Comparison of ENCODE assay signal across 8 mouse cellular contexts in genomic region chr15:90678985-90679759, GRCm38 (mm10). TPM values are rescaled to one million over a fixed set of nuclear protein-coding genes. Genes with fewer than 3 reads are reported as not detected.
DNase-seq lines count a peak whose midpoint lies in the region; ATAC-seq and TF ChIP-seq lines count a peak whose summit lies in the region.

TSS of gene Cpne8 (minus strand) at chr15:90679432.

- H3K27me3 ChIP-seq in MEL (ENCODE audit: control insufficient read depth in 1 of 2, insufficient read depth in 2 of 2, low read length in 2 of 2) = no peaks in the 10 kb centered on the region
- peaks cover 26% of the 10 kb centered on the region for H3K27me3 ChIP-seq in hindbrain, embryonic 10.5 days (ENCODE audit: insufficient read depth, poor library complexity, severe bottlenecking)
- H3K27me3 ChIP-seq in lung, embryonic 16.5 days (ENCODE audit: control insufficient read depth, insufficient read depth, low read depth, low read length) = no peaks in the 10 kb centered on the region

- H3K9me3 ChIP-seq in MEL (replicated peaks; ENCODE audit: insufficient read depth, low read length) = no peaks in the 10 kb centered on the region
- no peaks in the 10 kb centered on the region for H3K9me3 ChIP-seq in hindbrain, embryonic 10.5 days
- H3K9me3 ChIP-seq in lung, embryonic 16.5 days (ENCODE audit: control insufficient read depth, low read length) = no peaks in the 10 kb centered on the region

- DNase-seq in MEL (ENCODE audit: low read depth, low spot score) = no peak
- peak; percentile 16 for DNase-seq in cerebellum, adult 9-11 months
- peak; percentile 23 to 49 for DNase-seq in frontal cortex, postnatal 14 days (ENCODE audit: low spot score in 2 of 2)
- DNase-seq in hindbrain, embryonic 10.5 days (ENCODE audit: low spot score) = peak; percentile 73
- DNase-seq in layer of hippocampus, postnatal 14 days (ENCODE audit: low spot score in 2 of 2) = peak; percentile 52 to 55
- peak; percentile 46 for DNase-seq in ovary, postnatal 14 days (ENCODE audit: low spot score)
- peak; percentile 83 for DNase-seq in urinary bladder, postnatal 14 days (ENCODE audit: low spot score)

- H3K79me2 ChIP-seq in MEL (ENCODE audit: control insufficient read depth, insufficient read depth, low read length, poor library complexity) = no peaks in the 10 kb centered on the region

- no peak for TF ChIP-seq CTCF in MEL (IDR thresholded peaks at IDR 0.05 in 2 of 3, conservative IDR thresholded peaks at IDR 0.05 in 1 of 3; ENCODE audit: control insufficient read depth in 1 of 3, insufficient read depth in 1 of 3, low read depth in 2 of 3, low read length in 3 of 3, poor library complexity in 1 of 3, severe bottlenecking in 1 of 3)

- WGBS in hindbrain, embryonic 10.5 days = under 1% methylated on average over 56 of the region's 56 CpGs
- under 1% methylated on average over 53 of the region's 56 CpGs for WGBS in lung, embryonic 16.5 days

- no peak within 1 kb of the TSS for H3K4me3 ChIP-seq in MEL (ENCODE audit: control insufficient read depth in 1 of 2, insufficient read depth in 1 of 2, low read depth in 2 of 2, low read length in 2 of 2)
- H3K4me3 ChIP-seq in hindbrain, embryonic 10.5 days = peak within 1 kb of the TSS; percentile 70
- H3K4me3 ChIP-seq in lung, embryonic 16.5 days (ENCODE audit: low read length) = peak within 1 kb of the TSS; percentile 71

- no peak within 1 kb of the TSS for H3K9ac ChIP-seq in MEL (ENCODE audit: control insufficient read depth, low read depth, low read length, poor library complexity, severe bottlenecking)
- peak within 1 kb of the TSS; percentile 71 for H3K9ac ChIP-seq in lung, embryonic 16.5 days (ENCODE audit: low read length)

- no peak within 1 kb of the TSS for H3K27ac ChIP-seq in MEL (ENCODE audit: control insufficient read depth, low read depth, low read length)
- peak within 1 kb of the TSS; percentile 81 for H3K27ac ChIP-seq in hindbrain, embryonic 10.5 days
- peak within 1 kb of the TSS; percentile 39 for H3K27ac ChIP-seq in lung, embryonic 16.5 days (ENCODE audit: low read length)

- H3K4me1 ChIP-seq in MEL (ENCODE audit: control insufficient read depth in 1 of 2, insufficient read depth in 2 of 2, low read length in 2 of 2) = no peaks in the 10 kb centered on the region
- peaks cover 20% of the 10 kb centered on the region for H3K4me1 ChIP-seq in hindbrain, embryonic 10.5 days (replicated peaks)
- no peaks in the 10 kb centered on the region; the same call in 1 of the 2 replicates for H3K4me1 ChIP-seq in lung, embryonic 16.5 days (replicated peaks; ENCODE audit: control insufficient read depth, insufficient read depth, low read length)

- no peak for TF ChIP-seq POLR2A in MEL (IDR thresholded peaks at IDR 0.05; ENCODE audit: control insufficient read depth in 1 of 2, insufficient read depth in 1 of 2, low read depth in 1 of 2, low read length in 2 of 2, poor library complexity in 1 of 2)

- H3K36me3 ChIP-seq in MEL (ENCODE audit: control insufficient read depth in 1 of 2, insufficient read depth in 2 of 2, low read length in 2 of 2) = no peaks in the 10 kb centered on the region
- H3K36me3 ChIP-seq in hindbrain, embryonic 10.5 days = no peaks in the 10 kb centered on the region
- no peaks in the 10 kb centered on the region for H3K36me3 ChIP-seq in lung, embryonic 16.5 days (ENCODE audit: control insufficient read depth, insufficient read depth, low read length)

- no peak for TF ChIP-seq RAD21 in MEL (IDR thresholded peaks at IDR 0.05; ENCODE audit: low read depth, low read length)

- peak; percentile 90 for ATAC-seq in lung, embryonic 16.5 days (ENCODE audit: low read depth)

- peak within 1 kb of the TSS; percentile 97 for H3K4me2 ChIP-seq in lung, embryonic 16.5 days (ENCODE audit: low read depth, low read length)

- TF ChIP-seq EP300 in MEL (IDR thresholded peaks at IDR 0.05; ENCODE audit: low read depth in 1 of 2, low read length in 2 of 2) = no peak

TF ChIP-seq in MEL, 35 proteins besides CTCF, POLR2A, EP300 and RAD21:
- TF ChIP-seq SMC3 (IDR thresholded peaks at IDR 0.05; ENCODE audit: low read depth, low read length) (no peak), GATA1 (IDR thresholded peaks at IDR 0.05; ENCODE audit: low read depth, low read length) (no peak), MAZ (IDR thresholded peaks at IDR 0.05; ENCODE audit: low read depth, low read length) (no peak), BHLHE40 (IDR thresholded peaks at IDR 0.05; ENCODE audit: borderline replicate concordance, low read depth, low read length) (no peak), SIN3A (IDR thresholded peaks at IDR 0.05; ENCODE audit: low read length) (no peak), NELFE (IDR thresholded peaks at IDR 0.05; ENCODE audit: low read depth, low read length) (no peak), USF2 (IDR thresholded peaks at IDR 0.05; ENCODE audit: borderline replicate concordance in 1 of 2, insufficient read depth in 1 of 2, low read depth in 1 of 2, low read length in 2 of 2) (no peak), TCF12 (IDR thresholded peaks at IDR 0.05; ENCODE audit: low read depth, low read length) (no peak), JUND (IDR thresholded peaks at IDR 0.05; ENCODE audit: low read depth, low read length) (no peak), KAT2A (conservative IDR thresholded peaks at IDR 0.05; ENCODE audit: low read depth, low read length) (no peak), POLR2AphosphoS2 (IDR thresholded peaks at IDR 0.05; ENCODE audit: low read length) (no peak), CHD2 (IDR thresholded peaks at IDR 0.05; ENCODE audit: low read length) (no peak), USF1 (IDR thresholded peaks at IDR 0.05; ENCODE audit: low read depth, low read length) (no peak), MXI1 (IDR thresholded peaks at IDR 0.05; ENCODE audit: low read depth, low read length) (no peak), MYB (IDR thresholded peaks at IDR 0.05; ENCODE audit: low read depth, low read length) (no peak), MAX (IDR thresholded peaks at IDR 0.05; ENCODE audit: low read length) (no peak), CHD1 (IDR thresholded peaks at IDR 0.05; ENCODE audit: low read depth, low read length) (no peak)
TF ChIP-seq in MEL: peak in this region for 0.

RNA-seq across cellular contexts. Expression of gene Cpne8, which starts in this region (rescaled TPM):
- total RNA-seq in MEL (2012; rRNA removed) = 43.2 and 50.4 TPM in 2 replicates
- polyA plus RNA-seq in MEL (2012; ENCODE audit: insufficient read depth in 1 of 2, insufficient read length in 2 of 2, low read depth in 1 of 2, low replicate concordance in 2 of 2, missing spikeins in 1 of 2) = 10 to 100 TPM in 1 of 2 experiments, not detected in 1; 18.5 TPM
- 3.8 and 3.9 TPM in 2 replicates for polyA plus RNA-seq in hindbrain, embryonic 10.5 days (2016; fragmentation: Nextera tagmentation; extraction: Ambion mirVana)
- 10 to 100 TPM; 26.8 to 28.7 TPM for total RNA-seq in layer of hippocampus, postnatal 14 days (2021)
- 19.7 and 21.5 TPM in 2 replicates for polyA plus RNA-seq in lung, embryonic 16.5 days (2015; fragmentation: Nextera tagmentation; extraction: Ambion mirVana)

Comparison
In these comparisons a context has a peak if more than half of its experiments do, and no peak if none do; other contexts are left out.
1. H3K4me3 ChIP-seq: peak in hindbrain, embryonic 10.5 days (single experiment) and lung, embryonic 16.5 days (single experiment); none in MEL (0 of 2).